Mouse (Mus musculus): ENCODE data around the gene Flad1.

Flad1 gene

GRCm38 (mm10) chr3:89411490-89412393 is at the start of gene Flad1:
TSS of gene Flad1 (minus strand) at chr3:89411870.
- DNase-seq (ENCODE audit: low spot score in 2 of 2): peak; percentile 99

GRCm38 (mm10) chr3:89458965-89459807 is 47.5 kb upstream of the Flad1 start:
- peak; percentile 77 to 90 for DNase-seq (ENCODE audit: low spot score in 2 of 2)

GRCm38 (mm10) chr3:89458372-89458964 is 46.8 kb upstream of the Flad1 start:
- DNase-seq (ENCODE audit: low spot score in 2 of 2): no peak

- DNase-seq (ENCODE audit: low spot score in 2 of 2): peak in 1 of 2 experiments; percentile 32
Observed at GRCm38 (mm10) chr3:89456726-89457665, 45.3 kb upstream of the Flad1 start.

GRCm38 (mm10) chr3:89455786-89456285 is 44.2 kb upstream of the Flad1 start:
- DNase-seq (ENCODE audit: low spot score in 2 of 2): no peak

- no peak for DNase-seq (ENCODE audit: low spot score in 2 of 2)
Observed at GRCm38 (mm10) chr3:89454401-89455177, 42.9 kb upstream of the Flad1 start, which contains the start of gene Pmvk. TSS of gene Pmvk (plus strand) at chr3:89454541.

GRCm38 (mm10) chr3:89451916-89452315 is 40.2 kb upstream of the Flad1 start:
- no peak for DNase-seq (ENCODE audit: low spot score in 2 of 2)

- peak; percentile 43 to 60 for DNase-seq (ENCODE audit: low spot score in 2 of 2)
Observed at GRCm38 (mm10) chr3:89449541-89449940, 37.9 kb upstream of the Flad1 start.

GRCm38 (mm10) chr3:89448720-89449537 is 37.3 kb upstream of the Flad1 start:
- DNase-seq (ENCODE audit: low spot score in 2 of 2): no peak

GRCm38 (mm10) chr3:89440691-89441090 is 29.0 kb upstream of the Flad1 start:
- no peak for DNase-seq (ENCODE audit: low spot score in 2 of 2)

- no peak for DNase-seq (ENCODE audit: low spot score in 2 of 2)
Observed at GRCm38 (mm10) chr3:89437269-89437668, 25.6 kb upstream of the Flad1 start.

GRCm38 (mm10) chr3:89436176-89437113 is 24.8 kb upstream of the Flad1 start, which contains the start of gene Pbxip1:
TSS of gene Pbxip1 (plus strand) at chr3:89436706.
- no peak for DNase-seq (ENCODE audit: low spot score in 2 of 2)

- DNase-seq (ENCODE audit: low spot score in 2 of 2): no peak
Observed at GRCm38 (mm10) chr3:89435041-89435440, 23.4 kb upstream of the Flad1 start.

GRCm38 (mm10) chr3:89434532-89434931 is 22.9 kb upstream of the Flad1 start:
- no peak for DNase-seq (ENCODE audit: low spot score in 2 of 2)

- DNase-seq (ENCODE audit: low spot score in 2 of 2): no peak
Observed at GRCm38 (mm10) chr3:89432606-89433005, 20.9 kb upstream of the Flad1 start.

GRCm38 (mm10) chr3:89430171-89431159 is 18.8 kb upstream of the Flad1 start, which contains the start of gene Pygo2:
TSS of gene Pygo2 (plus strand) at chr3:89430214.
- DNase-seq (ENCODE audit: low spot score in 2 of 2): peak; percentile 94 to 95

All from frontal cortex, postnatal 10 days (tissue).